Mouse (Mus musculus): ENCODE measurements around the gene St3gal2. TPM values are rescaled to one million over a fixed set of nuclear protein-coding genes. Genes with fewer than 3 reads are reported as not detected.
A peak's percentile ranks its signal among the peaks of the same experiment; 100 is the strongest.
"Not testable (repeated sequence)": the region's sequence is repeated elsewhere in the genome, so short reads cannot be mapped to it uniquely, and the experiment has no call there.

Gene St3gal2
- polyA plus RNA-seq, 1 experiment: 29.4 TPM

DNA sequence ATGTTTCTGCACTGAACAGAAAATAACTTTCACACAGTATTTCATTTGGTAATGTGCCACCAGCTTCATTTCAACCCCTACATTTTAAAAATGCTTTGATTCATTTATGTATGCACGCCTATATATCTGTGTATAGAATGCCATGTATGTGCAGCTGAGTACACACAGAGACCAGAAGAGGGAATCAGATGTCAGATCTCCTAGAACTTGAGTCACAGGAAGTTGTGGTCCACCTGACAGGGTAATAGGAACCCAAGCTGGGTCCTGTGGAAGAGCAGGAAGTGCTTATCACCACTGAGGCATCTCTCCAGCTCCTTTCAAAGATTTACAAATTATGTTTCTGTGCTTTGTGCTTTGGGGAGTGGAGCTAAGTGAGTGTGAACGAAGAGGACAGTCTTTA lies 61.6 kb downstream of the St3gal2 start:
- no peak overlapping the region for H3K27ac ChIP-seq (ENCODE audit: control insufficient read depth, insufficient read depth, low read depth, low read length, poor library complexity)
- TF ChIP-seq CTCF (IDR thresholded peaks at IDR 0.05; ENCODE audit: control insufficient read depth, insufficient read depth, low read length) (no peak), POLR2A (IDR thresholded peaks at IDR 0.05; ENCODE audit: borderline replicate concordance, control insufficient read depth, low read depth, low read length) (no peak)
- H3K4me1 ChIP-seq (ENCODE audit: control insufficient read depth, insufficient read depth, low read length): no peaks in the 10 kb centered on the region
- 40% methylated on average over 2 of the region's 2 CpGs for WGBS
- no peak overlapping the region for H3K4me3 ChIP-seq (replicated peaks; ENCODE audit: control insufficient read depth, low read depth, low read length)

DNA sequence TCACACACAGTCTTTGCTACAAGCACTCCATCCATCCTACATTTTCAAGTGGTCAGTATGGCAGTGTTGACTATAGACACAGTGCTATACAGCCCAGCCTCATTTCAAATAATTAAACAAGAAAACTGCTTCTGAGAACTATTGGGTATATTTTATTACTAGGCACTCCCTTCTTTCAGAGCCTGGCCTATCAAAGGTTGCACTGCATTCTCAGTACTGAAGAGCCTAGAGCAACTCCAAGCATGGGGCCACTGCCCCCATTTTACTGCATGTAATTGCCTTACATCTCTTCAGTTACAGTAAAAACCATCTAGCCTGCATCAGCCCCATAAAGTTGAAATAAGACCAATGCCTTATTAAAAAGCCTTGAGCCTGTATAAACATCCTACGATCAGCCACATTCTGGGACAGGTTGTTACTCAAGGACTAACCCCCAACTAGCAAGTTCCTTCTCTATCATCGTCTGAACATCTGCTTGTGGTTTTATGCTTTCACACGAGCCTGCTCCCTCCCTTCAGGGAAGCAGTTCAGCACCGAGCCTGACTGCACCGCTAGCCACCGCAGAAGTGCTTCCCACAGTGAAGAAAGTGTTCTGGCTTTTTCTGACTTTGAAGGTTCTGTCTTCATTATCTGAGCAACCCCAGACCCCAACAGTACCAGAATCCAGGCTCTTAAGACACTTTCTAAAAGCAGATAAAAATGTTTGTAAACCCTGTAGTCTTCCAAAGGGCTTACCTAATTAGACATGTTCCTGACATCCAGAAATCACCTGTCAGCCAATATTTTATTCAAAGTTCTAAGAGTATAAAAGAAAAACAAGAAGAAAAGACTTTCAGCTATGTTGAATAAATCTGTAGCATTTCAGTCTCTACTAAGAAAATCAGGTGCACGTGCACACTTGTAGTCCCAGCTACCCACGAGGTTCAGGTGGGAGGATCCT lies 68.4 kb downstream of the St3gal2 start:
- no peak overlapping the region for H3K4me3 ChIP-seq (replicated peaks; ENCODE audit: control insufficient read depth, low read depth, low read length)
- no peak overlapping the region for H3K27ac ChIP-seq (ENCODE audit: control insufficient read depth, insufficient read depth, low read depth, low read length, poor library complexity)
- TF ChIP-seq CTCF (IDR thresholded peaks at IDR 0.05; ENCODE audit: control insufficient read depth, insufficient read depth, low read length): no peak
- TF ChIP-seq POLR2A (IDR thresholded peaks at IDR 0.05; ENCODE audit: borderline replicate concordance, control insufficient read depth, low read depth, low read length): no peak

DNA sequence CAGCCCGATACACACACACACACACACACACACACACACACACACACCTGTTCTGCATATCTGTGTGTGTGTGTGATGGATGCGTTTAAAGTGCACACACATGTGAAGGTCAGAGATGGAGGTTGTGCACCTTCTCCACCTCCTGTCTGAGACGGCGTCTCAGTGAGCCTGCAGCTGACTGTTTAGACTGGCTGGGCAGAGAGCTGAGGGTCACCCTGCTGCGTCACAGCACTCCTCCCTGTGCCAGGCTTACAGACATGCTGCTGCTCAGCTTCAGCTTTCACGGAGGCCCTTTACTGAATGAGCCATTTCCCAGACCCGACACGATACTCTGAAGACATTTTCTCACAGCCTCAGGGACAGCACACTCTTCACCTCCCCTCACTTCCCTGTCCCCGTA lies 70.3 kb downstream of the St3gal2 start:
- 90% methylated on average over 9 of the region's 9 CpGs for WGBS
- H3K4me3 ChIP-seq (replicated peaks; ENCODE audit: control insufficient read depth, low read depth, low read length): no peak overlapping the region
- TF ChIP-seq POLR2A (IDR thresholded peaks at IDR 0.05; ENCODE audit: borderline replicate concordance, control insufficient read depth, low read depth, low read length): no peak
- no peak for TF ChIP-seq CTCF (IDR thresholded peaks at IDR 0.05; ENCODE audit: control insufficient read depth, insufficient read depth, low read length)
- no peak overlapping the region for H3K27ac ChIP-seq (ENCODE audit: control insufficient read depth, insufficient read depth, low read depth, low read length, poor library complexity)
- H3K4me1 ChIP-seq (ENCODE audit: control insufficient read depth, insufficient read depth, low read length): no peaks in the 10 kb centered on the region; the same call in 1 of the 2 replicates

More for the DNA sequence above, 68.4 kb downstream of the St3gal2 start:
- no peaks in the 10 kb centered on the region; the same call in 1 of the 2 replicates for H3K4me1 ChIP-seq (ENCODE audit: control insufficient read depth, insufficient read depth, low read length)
- WGBS: 21% methylated on average over 8 of the region's 8 CpGs

DNA sequence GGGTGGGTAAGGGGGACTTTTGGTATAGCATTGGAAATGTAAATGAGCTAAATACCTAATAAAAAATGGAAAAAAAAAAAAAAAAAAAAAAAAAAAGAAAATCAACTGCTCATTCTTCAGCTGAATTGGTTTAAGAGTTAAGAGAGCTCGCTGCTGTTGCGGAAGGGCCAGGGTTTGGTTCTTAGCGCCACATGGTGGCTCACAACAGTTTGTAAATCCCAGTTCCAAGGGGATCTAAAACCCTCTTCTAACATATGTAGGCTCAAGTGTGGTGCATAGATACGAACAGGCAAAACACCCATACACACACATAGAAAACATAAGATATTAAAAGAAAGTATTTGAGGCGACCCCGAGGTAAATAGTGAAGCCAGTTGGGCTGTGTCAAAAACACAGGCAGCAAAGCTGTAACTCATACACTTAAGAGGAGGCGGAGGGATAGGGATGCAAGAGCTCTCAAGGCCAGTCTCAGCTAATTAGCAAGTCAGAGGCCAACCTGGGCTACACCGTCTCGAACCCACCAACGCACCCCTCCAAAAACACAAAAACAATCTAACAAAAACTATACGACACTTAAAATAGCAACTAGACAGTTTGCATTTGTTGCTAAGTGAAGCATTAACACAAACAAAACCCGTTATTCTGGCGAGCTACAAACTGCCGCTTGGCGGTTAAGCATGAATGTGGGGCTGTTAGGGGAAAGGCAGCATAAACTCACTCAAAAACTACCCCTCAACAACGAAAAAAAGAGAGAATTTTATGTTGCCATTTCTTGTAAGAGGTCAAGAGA lies 77.1 kb downstream of the St3gal2 start:
- TF ChIP-seq POLR2A (IDR thresholded peaks at IDR 0.05; ENCODE audit: borderline replicate concordance, control insufficient read depth, low read depth, low read length) (no peak), CTCF (IDR thresholded peaks at IDR 0.05; ENCODE audit: control insufficient read depth, insufficient read depth, low read length) (no peak)
- 35% methylated on average over 16 of the region's 16 CpGs for WGBS

DNA sequence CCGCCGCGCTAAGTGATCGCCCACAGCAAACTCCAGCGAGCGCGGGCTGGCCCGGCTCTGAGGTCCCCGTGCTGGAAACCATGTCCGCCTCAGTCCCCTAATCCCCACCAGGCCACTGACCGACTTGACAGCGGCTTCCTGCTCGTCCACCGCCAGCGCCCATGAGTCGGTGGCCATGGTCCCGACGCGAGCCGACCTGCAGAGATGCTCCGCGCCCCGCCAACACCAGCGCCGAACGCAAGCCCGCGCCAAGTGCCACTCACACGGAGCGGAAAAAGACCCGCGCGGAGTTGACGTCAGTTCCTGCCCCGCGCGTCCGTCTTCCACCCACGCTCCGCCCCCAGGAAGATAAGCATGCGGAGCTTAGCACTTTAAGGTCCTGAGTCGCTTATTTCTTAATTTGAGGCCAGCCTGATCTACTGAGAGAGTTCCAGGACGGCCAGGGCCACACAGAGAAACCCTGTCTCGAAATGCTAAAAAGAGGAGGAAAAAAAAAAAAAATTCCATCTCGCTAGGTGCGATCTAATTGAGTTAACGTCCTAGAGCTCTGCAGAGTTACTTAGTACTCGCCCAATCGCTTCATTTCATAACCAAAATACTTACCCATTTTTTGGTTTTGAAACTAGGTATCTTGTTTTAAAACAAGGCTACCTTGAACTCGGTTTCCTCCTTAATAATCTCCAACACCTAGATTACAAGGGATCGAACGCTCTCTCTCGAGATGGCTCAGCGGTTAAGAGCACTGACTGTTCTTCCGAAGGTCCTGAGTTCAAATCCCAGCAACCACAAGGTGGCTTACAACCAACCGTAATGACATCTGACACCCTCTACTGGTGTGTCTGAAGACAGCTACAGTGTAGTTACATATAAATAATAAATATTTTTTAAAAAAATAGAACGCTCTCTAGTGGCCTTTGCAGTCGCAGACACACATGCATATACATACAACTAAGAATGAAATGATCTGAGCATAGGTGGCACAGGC lies 78.1 kb downstream of the St3gal2 start, which contains the start of gene Ddx19a:
Gene Ddx19a, minus strand, starts transcription at position 254 of the 985 bp plus-strand sequence.
- TF ChIP-seq CTCF (IDR thresholded peaks at IDR 0.05; ENCODE audit: control insufficient read depth, insufficient read depth, low read length): no peak
- TF ChIP-seq POLR2A (IDR thresholded peaks at IDR 0.05; ENCODE audit: borderline replicate concordance, control insufficient read depth, low read depth, low read length): peak; percentile 89; the same call in 1 of the 2 replicates
- 3% methylated on average over 58 of the region's 58 CpGs for WGBS
- Histone ChIP-seq H3K27ac (ENCODE audit: control insufficient read depth, insufficient read depth, low read depth, low read length, poor library complexity) (peak within 1 kb of the TSS; percentile 81), H3K4me1 (ENCODE audit: control insufficient read depth, insufficient read depth, low read length) (peaks cover 2% of the 10 kb centered on the region; the same call in 1 of the 2 replicates), H3K4me3 (replicated peaks; ENCODE audit: control insufficient read depth, low read depth, low read length) (peak within 1 kb of the TSS; percentile 99)

More for the DNA sequence above, 77.1 kb downstream of the St3gal2 start:
- Histone ChIP-seq H3K27ac (ENCODE audit: control insufficient read depth, insufficient read depth, low read depth, low read length, poor library complexity) (peak overlapping the region; percentile 81), H3K4me3 (replicated peaks; ENCODE audit: control insufficient read depth, low read depth, low read length) (peak overlapping the region; percentile 99), H3K4me1 (ENCODE audit: control insufficient read depth, insufficient read depth, low read length) (peaks cover 2% of the 10 kb centered on the region; the same call in 1 of the 2 replicates)

DNA sequence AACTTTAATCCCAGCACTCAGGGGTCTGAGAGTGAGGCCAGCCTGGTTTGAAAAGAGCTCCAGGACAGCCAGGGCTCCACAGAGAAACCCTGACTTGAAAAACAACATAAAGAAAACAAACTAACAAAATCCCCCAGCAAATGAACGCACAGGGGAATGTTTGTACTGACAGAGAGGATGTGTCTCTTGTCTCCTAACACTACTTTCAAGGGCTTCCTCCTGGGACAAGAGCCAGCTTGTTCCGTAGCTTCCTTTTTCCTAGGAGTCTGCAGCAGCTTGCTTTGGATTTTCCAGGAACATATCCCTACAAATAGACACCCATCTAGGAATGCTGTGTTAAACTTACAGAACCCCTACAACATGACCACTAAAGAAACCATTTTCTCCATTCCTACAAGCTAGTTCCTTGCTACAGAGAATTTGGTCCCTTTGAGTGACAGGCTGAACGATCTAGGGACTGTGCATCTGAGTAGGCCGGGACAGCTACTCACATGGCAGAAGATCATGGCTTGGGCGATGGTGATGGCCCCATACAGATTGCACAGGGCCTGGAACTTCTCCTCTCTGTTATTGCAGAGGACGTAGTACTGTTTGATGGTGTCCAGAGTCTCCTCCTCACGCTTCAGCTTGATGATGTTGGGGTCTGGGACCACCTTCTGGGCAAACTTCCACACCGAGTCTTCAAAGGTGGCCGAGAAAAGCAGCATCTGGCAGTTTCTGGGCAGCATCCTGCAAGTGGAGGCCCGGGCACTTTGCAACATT lies 90.7 kb downstream of the St3gal2 start:
- H3K4me3 ChIP-seq (replicated peaks; ENCODE audit: control insufficient read depth, low read depth, low read length); H3K27ac ChIP-seq (ENCODE audit: control insufficient read depth, insufficient read depth, low read depth, low read length, poor library complexity); H3K4me1 ChIP-seq (ENCODE audit: control insufficient read depth, insufficient read depth, low read length): not testable (repeated sequence)
- WGBS: 85% methylated on average over 9 of the region's 10 CpGs

Other genes starting within 250 kb of the St3gal2 start
- 5.8 and 7.6 TPM in 2 replicates for gene Mtss1l, start 198.4 kb upstream of the St3gal2 start, polyA plus RNA-seq (2011; ENCODE audit: insufficient read depth, insufficient read length, low replicate concordance, missing spikeins)
- gene Il34, start 114.0 kb upstream of the St3gal2 start, polyA plus RNA-seq (2011; ENCODE audit: insufficient read depth, insufficient read length, low replicate concordance, missing spikeins): 23.4 and 25.8 TPM in 2 replicates
- 27.6 and 59.9 TPM in 2 replicates for gene Cog4, start 73.3 kb upstream of the St3gal2 start, polyA plus RNA-seq (2011; ENCODE audit: insufficient read depth, insufficient read length, low replicate concordance, missing spikeins)
- gene Sf3b3, start 73.1 kb upstream of the St3gal2 start, polyA plus RNA-seq (2011; ENCODE audit: insufficient read depth, insufficient read length, low replicate concordance, missing spikeins): 37.8 and 56.3 TPM in 2 replicates
- 4.6 and 10.9 TPM in 2 replicates for gene Fuk, start 17.4 kb upstream of the St3gal2 start, polyA plus RNA-seq (2011; ENCODE audit: insufficient read depth, insufficient read length, low replicate concordance, missing spikeins)
- gene Ddx19a, start 77.9 kb downstream of the St3gal2 start, polyA plus RNA-seq (2011; ENCODE audit: insufficient read depth, insufficient read length, low replicate concordance, missing spikeins): 13.5 and 17.3 TPM in 2 replicates
- gene Ddx19b, start 111.8 kb downstream of the St3gal2 start, polyA plus RNA-seq (2011; ENCODE audit: insufficient read depth, insufficient read length, low replicate concordance, missing spikeins): 1.8 and 3.4 TPM in 2 replicates
- 31.6 and 48.3 TPM in 2 replicates for gene Aars, start 113.2 kb downstream of the St3gal2 start, polyA plus RNA-seq (2011; ENCODE audit: insufficient read depth, insufficient read length, low replicate concordance, missing spikeins)
- not detected in 2 replicates for gene Exosc6, start 136.4 kb downstream of the St3gal2 start, polyA plus RNA-seq (2011; ENCODE audit: insufficient read depth, insufficient read length, low replicate concordance, missing spikeins)
- gene Clec18a, start 172.5 kb downstream of the St3gal2 start, polyA plus RNA-seq (2011; ENCODE audit: insufficient read depth, insufficient read length, low replicate concordance, missing spikeins): not detected in 2 replicates
- 1.8 and 2.3 TPM in 2 replicates for gene Pdpr, start 174.7 kb downstream of the St3gal2 start, polyA plus RNA-seq (2011; ENCODE audit: insufficient read depth, insufficient read length, low replicate concordance, missing spikeins)

Measured in bone marrow, adult 2 months (tissue).